21 mouse cellular contexts compared by ENCODE assay signal in the genomic region with DNA sequence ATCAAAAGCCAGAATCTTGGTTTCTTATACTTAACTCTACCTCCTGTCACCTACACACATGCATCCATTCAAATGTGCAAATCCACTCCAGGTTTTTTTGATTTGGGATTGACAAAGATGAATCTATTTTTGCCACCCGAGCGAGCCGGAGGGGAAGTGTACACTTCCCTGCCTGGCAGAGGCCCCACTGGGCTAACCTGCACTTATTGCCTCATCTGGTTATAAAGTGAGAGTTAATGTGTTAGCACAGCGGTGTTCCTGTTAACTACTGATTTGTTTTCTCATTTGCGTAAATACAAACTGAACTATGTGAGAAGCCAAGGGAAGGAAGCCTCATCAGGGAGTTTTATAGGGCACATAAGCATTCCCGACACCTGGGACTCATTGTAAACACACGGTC.
A peak's percentile ranks its signal among the peaks of the same experiment; 100 is the strongest.
DNase-seq lines count a peak whose midpoint lies in the region; ATAC-seq and TF ChIP-seq lines count a peak whose summit lies in the region.
"Had no signal": no experiment of that assay in that cellular context is flagged by ENCODE, and none has a peak within 500 bp of the region (broad histone marks: within the 10 kb centered on the region; RNA-seq: fewer than 3 reads in every experiment).

No protein-coding gene starts in this region.

- H3K4me1 ChIP-seq in hindbrain, postnatal 0 days (ENCODE audit: insufficient read depth, low read length): no peaks in the 10 kb centered on the region
- H3K4me1 ChIP-seq in hindbrain, embryonic 16.5 days (ENCODE audit: control insufficient read depth, insufficient read depth, low read depth, low read length): no peaks in the 10 kb centered on the region
- peaks cover 7% of the 10 kb centered on the region for H3K4me1 ChIP-seq in limb, embryonic 10.5 days
- H3K4me1 ChIP-seq: embryonic facial prominence, embryonic 15.5 days; forebrain, embryonic 10.5 days; heart, embryonic 10.5 days; hindbrain, embryonic 13.5 days had no signal

- no peak overlapping the region for H3K4me2 ChIP-seq in hindbrain, postnatal 0 days (ENCODE audit: low read depth, low read length)
- no peak overlapping the region for H3K4me2 ChIP-seq in hindbrain, embryonic 16.5 days (ENCODE audit: low read length)
- H3K4me2 ChIP-seq: embryonic facial prominence, embryonic 15.5 days; hindbrain, embryonic 13.5 days had no signal

- H3K27ac ChIP-seq in hindbrain, postnatal 0 days: no peak overlapping the region
- H3K27ac ChIP-seq in hindbrain, embryonic 16.5 days (ENCODE audit: low read depth, low read length): no peak overlapping the region
- H3K27ac ChIP-seq in limb, embryonic 10.5 days: no peak overlapping the region
- H3K27ac ChIP-seq: embryonic facial prominence, embryonic 15.5 days; forebrain, embryonic 10.5 days; heart, embryonic 10.5 days; hindbrain, embryonic 13.5 days had no signal

- WGBS in hindbrain, postnatal 0 days: 70% methylated on average over 7 of the region's 7 CpGs
- 71% methylated on average over 7 of the region's 7 CpGs for WGBS in hindbrain, embryonic 16.5 days
- WGBS in limb, embryonic 10.5 days: 37% methylated on average over 7 of the region's 7 CpGs

- peak; percentile 12 for DNase-seq in hindbrain, postnatal 0 days (ENCODE audit: low spot score)
- DNase-seq in forelimb bud, embryonic 11.5 days (ENCODE audit: low read depth, low spot score): peak; percentile 68
- DNase-seq in limb, embryonic 10.5 days (ENCODE audit: low spot score): peak; percentile 34
- peak; percentile 11 for DNase-seq in mesoderm, embryonic 11.5 days (ENCODE audit: low read depth, low spot score)
- no peak for DNase-seq in frontal cortex, postnatal 36 days (ENCODE audit: low spot score in 2 of 2)
- DNase-seq in thymus, postnatal 0 days (ENCODE audit: low spot score): no peak
- DNase-seq: adrenal gland, adult 2 months; cerebellum, adult 11-12 months; cerebellum, adult 9-10 months; cerebellum, postnatal 25 days; gastrocnemius, postnatal 10 days; heart, adult 18-20 months; heart, postnatal 10 days; heart, postnatal 4 days had no signal

- TF ChIP-seq CTCF in hindbrain, postnatal 0 days (IDR thresholded peaks at IDR 0.05; ENCODE audit: low read depth): no peak

- no peaks in the 10 kb centered on the region for H3K27me3 ChIP-seq in hindbrain, postnatal 0 days (ENCODE audit: insufficient read depth, low read length)
- no peaks in the 10 kb centered on the region for H3K27me3 ChIP-seq in hindbrain, embryonic 16.5 days (replicated peaks; ENCODE audit: control insufficient read depth, insufficient read depth, low read length)
- H3K27me3 ChIP-seq in limb, embryonic 10.5 days (ENCODE audit: low read depth, poor library complexity, severe bottlenecking): no peaks in the 10 kb centered on the region
- H3K27me3 ChIP-seq: embryonic facial prominence, embryonic 15.5 days; hindbrain, embryonic 13.5 days had no signal

- ATAC-seq in hindbrain, postnatal 0 days: no peak
- ATAC-seq in hindbrain, embryonic 16.5 days: no peak
- ATAC-seq: forebrain, embryonic 14.5 days had no signal

- H3K36me3 ChIP-seq in hindbrain, postnatal 0 days (ENCODE audit: insufficient read depth, low read length): no peaks in the 10 kb centered on the region
- H3K36me3 ChIP-seq in hindbrain, embryonic 16.5 days (ENCODE audit: control insufficient read depth, insufficient read depth, low read length): no peaks in the 10 kb centered on the region
- H3K36me3 ChIP-seq in limb, embryonic 10.5 days: no peaks in the 10 kb centered on the region
- H3K36me3 ChIP-seq: embryonic facial prominence, embryonic 15.5 days; forebrain, embryonic 10.5 days; heart, embryonic 10.5 days; hindbrain, embryonic 13.5 days had no signal

- H3K9ac ChIP-seq in hindbrain, postnatal 0 days (replicated peaks; ENCODE audit: low read length): no peak overlapping the region
- H3K9ac ChIP-seq in hindbrain, embryonic 16.5 days (ENCODE audit: low read depth, low read length): no peak overlapping the region
- H3K9ac ChIP-seq: embryonic facial prominence, embryonic 15.5 days; hindbrain, embryonic 13.5 days had no signal

- H3K4me3 ChIP-seq in hindbrain, postnatal 0 days (ENCODE audit: low read length): no peak overlapping the region
- H3K4me3 ChIP-seq in hindbrain, embryonic 16.5 days (ENCODE audit: low read length): no peak overlapping the region
- H3K4me3 ChIP-seq in limb, embryonic 10.5 days: no peak overlapping the region
- H3K4me3 ChIP-seq: embryonic facial prominence, embryonic 15.5 days; erythroblast, embryonic 14.5 days; forebrain, embryonic 10.5 days; heart, embryonic 10.5 days; hindbrain, embryonic 13.5 days had no signal

- H3K9me3 ChIP-seq in hindbrain, postnatal 0 days (ENCODE audit: low read length): no peaks in the 10 kb centered on the region
- H3K9me3 ChIP-seq in hindbrain, embryonic 16.5 days (ENCODE audit: control insufficient read depth, low read length): no peaks in the 10 kb centered on the region
- H3K9me3 ChIP-seq in limb, embryonic 10.5 days (replicated peaks): no peaks in the 10 kb centered on the region
- H3K9me3 ChIP-seq: embryonic facial prominence, embryonic 15.5 days; forebrain, embryonic 10.5 days; heart, embryonic 10.5 days; hindbrain, embryonic 13.5 days had no signal

Comparison
In these comparisons a context has a peak if more than half of its experiments do, and no peak if none do; other contexts are left out.
1. DNase-seq: peak in hindbrain, postnatal 0 days (single experiment), forelimb bud, embryonic 11.5 days (single experiment), limb, embryonic 10.5 days (single experiment) and mesoderm, embryonic 11.5 days (single experiment); none in frontal cortex, postnatal 36 days (0 of 2) and thymus, postnatal 0 days (single experiment).